Mouse (Mus musculus) spleen, postnatal 4 days (tissue): ENCODE results near the gene Dhrs3.

ENCODE experiments used
- DNase-seq, 2 experiments: peaks; one replicate each; pipeline ENCODE4 v3.0.0; 2022; ENCODE audit warnings: low spot score in 2 of 2

The Dhrs3 gene

DNA sequence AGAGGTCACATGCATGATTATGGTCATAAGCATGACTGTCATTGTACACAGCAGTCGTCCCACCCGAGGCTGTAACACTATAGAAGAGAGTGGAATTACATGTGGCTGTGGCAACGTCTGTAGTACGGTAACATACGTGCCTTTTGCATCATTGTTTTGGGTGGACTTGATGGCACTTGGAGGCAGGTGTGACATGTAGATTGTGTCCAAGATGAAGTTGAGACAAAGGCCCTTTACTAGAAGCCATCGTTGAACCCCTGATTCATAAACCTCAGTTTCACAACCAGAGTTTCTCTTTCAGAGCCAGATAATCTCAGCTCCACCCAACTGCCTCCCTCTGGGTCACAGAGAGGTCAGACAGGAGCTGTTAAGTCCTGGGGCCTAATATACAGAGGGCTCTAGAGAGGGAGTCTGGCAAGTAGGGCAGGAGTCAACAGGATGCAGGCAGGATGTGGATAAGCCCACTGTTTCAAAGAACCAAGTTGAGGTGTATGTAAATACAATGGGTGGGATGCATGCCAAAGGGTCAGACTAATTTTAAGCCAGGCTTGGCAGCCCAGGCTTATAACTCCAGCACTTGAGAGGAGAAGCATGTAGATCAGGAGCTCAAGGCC lies 5.5 kb downstream of the Dhrs3 start:
- peak in 1 of 2 experiments; percentile 51 for DNase-seq

DNA sequence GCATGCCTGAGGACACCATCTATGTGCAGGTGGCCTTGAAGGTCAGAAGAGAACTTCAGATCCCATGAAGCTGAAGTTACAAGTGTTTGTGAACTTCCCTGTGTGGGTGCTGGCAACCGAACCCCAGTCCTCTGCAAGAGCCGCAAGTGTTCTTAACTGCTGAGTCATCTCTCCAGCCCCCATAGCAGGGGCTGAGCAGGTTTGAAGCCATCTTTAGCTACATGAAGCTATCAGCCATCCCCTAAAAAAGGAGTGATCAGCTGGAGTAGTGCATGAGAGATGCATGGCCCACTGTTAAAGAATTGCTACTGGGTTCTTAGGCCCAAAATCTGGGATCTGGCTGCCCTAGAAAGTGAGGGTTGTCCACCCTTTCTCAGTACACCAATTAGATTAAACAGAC lies 6.1 kb downstream of the Dhrs3 start:
- no peak for DNase-seq

DNA sequence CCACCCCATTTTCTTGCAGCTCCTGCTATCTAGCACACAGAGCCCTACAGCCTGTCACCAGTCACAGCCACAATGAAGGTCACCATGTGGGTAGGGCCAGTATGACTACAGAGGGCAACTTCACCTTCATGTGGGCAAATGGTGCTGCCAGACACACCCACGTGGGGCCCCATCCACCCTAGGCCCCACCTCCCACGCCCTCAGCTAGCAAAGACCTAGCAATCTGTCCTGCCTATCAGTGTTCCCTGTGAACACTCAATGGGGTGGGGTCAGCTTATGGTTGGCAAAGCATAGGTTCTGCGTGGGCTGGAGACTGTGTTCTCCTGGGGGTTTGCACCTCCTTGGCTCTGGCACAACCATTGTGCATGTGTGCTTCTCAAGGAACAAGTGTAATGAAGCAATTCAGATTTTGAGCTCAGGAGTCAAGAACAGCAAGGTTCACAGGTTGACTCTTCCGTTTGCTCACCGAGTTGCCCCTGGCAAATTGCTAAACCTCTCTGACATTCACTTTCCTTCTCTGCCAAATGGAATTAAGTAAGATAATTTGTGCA lies 9.0 kb downstream of the Dhrs3 start:
- DNase-seq, result peak; percentile 42 to 65

DNA sequence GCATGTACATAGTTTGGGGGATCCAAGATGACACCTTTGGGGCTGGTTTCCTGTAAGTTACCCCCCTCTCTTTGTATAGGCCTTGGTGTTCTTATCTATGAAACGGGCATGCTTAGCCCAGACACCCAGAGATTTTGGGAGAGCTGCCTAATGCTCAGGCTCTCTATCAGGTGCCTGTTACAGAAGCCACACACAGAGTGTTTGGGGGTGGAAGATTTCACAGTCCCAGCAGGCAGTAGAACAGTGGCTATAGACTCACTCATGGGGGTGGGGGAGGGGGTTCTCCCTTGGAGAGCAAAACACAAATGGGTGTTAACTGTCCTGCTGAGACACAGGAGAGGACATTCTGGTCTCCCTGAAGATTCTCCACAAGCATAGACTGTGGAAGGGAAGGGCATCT lies 10.5 kb downstream of the Dhrs3 start:
- DNase-seq, result no peak

DNA sequence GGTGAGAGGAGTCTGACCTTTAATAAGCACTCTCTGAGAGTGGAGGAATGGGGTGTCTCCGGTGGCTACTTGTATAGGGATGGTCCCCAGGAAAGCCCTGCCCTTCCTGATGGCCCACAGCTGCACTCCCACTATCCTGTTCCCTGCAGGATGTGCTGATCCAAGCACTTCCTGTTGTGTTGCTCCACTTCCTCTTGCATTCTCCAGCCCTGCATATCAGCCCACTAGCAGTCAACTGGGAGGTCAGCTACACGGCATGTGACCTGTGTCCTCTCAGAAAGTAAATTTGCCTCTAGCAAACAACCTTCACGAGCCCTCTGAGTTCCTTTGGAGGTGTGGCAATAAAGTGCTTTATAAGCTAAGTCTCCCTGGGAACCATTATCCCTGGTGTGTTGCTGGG lies 11.3 kb downstream of the Dhrs3 start:
- no peak for DNase-seq

DNA sequence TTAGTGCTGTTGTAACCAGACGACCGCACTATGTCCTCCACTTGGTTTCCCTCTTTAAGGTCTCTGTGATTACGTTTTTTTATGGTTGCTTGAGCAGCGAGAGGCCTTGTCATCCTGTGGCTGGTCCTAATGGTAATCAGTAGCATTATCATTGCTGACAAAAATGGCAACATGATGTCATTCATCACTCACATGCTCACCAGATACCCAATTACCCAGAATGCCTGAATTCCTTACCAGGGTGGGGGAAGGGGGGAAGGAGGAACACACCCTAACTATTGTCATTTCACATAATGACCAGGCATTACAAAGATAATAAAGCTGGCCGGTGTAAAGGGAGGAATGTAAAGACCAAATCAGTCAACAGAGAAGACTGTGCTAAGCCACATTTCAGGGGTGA lies 12.5 kb downstream of the Dhrs3 start:
- DNase-seq, result no peak

DNA sequence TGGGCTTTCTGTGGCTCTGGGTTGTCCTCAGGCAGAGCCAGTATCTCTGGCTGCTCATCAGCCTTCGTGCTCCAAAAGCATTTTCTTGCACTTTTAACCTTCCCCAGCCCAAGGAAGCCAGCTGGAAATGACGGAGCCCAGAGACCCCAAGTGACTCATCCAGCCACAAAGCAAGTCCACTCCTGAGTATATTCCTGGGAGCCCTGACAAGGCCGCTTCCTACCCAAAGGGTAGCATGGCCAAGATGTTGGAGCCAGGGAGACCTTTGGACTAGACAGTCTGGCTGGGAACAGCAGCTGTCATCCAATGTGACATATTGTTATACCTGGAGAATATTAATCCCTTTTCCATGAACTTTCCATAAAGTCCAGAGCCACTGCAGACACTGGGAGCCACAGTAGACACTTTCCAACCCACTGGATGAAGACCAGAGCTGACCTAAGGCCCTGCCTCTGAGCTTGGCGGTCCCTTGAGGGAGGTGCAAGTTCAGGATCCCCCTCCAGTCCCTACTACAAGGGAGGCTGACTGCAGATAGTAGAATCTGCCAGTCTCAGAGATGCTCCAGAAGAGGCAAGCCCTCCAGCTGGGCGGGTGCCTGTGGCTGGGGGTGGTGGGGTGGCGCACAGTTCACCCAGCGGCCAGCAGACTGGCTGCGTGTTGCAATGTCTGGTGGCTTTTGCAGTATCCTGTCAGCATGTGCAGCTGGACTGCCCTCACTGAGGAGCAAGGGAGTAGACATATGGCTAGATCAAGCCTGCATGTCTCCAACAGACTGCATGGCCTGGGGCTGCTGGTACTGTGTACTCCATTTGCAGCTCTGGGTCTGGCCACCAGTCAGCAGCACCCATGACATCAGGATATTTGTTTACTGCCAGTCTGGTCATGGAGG lies 13.6 kb downstream of the Dhrs3 start:
- DNase-seq, result peak; percentile 37 to 73

DNA sequence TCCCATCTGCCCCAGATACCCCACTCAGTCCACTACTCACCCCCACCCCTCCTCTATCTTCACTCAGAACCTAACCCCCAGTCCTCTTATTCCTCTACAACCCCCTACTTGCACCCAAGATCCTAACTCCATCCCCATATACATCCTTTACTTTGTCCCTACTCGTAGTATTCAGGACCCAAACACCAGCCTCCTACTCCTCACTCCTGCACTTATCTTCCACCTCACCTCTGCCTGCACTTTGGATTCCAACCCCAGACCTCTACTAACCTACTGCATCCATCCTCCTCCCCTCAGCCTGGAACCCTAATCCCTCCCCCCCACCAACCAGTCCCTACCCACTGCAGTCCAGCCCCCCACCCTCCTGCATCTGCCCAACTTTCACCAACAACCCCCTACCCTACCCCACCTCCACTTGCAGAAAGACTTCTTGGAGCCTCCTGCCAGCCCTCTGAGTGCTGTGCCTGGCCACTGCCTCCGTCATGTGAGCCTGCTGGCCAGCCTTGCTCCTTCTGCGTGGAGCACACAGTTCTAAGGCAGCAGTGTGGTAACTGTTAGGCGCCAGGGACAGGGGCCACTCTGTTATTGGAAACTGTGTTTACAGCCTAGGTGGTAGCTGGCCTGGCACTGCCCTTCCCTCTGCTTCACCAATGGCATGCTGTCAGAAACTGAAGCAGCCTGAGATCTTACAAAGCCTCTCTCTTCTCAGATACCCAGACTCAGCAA lies 14.5 kb downstream of the Dhrs3 start:
- no peak for DNase-seq

DNA sequence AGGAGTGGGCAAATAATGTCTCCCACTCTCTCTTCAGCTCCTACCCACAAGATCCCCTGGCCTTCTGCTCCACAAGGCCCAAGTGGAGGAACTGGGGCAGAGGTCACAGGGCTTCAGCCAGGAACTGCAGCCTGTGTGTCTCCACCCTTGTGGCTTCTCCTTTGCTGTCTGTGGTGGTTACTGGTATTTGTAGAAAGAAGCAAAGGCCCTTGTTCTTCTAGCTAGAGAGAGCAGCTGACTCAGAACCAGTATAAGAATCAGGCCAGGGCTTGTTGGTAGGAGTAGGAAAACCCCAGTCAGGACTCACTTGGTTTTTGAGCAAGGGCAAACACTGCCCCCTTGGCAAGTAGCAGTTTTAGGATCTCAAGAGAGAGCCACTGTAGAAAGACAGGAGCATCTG lies 16.2 kb downstream of the Dhrs3 start:
- no peak for DNase-seq

DNA sequence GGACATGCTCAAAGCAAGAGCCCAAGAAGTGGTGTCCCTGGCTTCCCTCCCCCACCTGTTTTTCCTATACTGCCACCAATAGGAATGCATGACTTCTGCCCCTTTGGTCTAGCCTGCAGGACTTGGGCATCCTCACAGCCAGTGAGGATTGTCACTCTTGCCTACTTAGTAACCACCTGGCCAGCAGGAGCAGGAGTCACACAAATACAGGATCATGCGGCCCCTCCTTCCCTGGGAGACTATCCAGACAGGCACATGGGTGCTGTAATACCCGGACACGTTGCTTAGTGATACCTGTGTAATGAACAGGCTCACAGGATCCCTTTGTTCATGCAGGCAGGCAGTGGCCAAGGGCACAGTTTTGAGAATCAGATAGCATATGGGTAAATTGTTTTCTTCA lies 17.7 kb downstream of the Dhrs3 start:
- no peak for DNase-seq

DNA sequence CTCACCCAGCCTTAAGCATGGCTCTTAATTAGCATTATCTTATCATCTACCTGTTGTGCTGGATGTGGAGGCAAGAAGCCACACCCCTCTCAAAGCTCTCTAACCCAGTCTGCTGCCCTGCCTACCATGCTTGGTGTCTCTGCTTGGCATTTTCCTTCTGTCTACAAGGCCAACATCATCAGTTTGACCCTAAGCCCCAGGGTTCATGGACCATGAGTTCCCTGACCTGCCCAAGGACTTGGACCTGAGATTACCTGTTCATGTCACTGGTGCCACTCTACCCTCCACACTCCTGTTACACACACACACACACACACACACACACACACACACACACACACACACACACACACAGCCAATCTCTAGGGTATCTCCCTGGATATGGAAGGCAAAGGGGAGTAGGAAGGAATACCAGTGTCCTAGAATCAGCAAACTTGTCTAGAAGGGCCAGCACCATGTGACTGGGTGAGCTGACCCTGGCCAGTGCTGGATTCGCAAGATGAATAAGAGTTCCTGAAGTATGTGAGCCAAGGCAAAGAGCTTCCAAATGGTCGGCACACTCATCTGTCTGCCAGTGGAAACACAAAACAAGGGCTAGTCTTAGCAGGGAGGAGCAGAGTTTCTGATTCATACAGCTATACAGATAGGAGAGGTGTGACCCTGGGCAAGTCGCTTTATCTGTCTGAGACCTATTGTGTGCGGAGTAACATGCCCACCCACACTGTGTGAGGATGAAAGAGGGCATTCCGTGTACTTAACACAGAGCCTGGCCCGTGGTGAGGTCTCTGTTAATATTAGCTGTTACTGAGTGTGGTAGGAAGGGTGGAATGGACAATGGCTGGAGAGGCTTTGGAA lies 20.9 kb downstream of the Dhrs3 start:
- no peak for DNase-seq

DNA sequence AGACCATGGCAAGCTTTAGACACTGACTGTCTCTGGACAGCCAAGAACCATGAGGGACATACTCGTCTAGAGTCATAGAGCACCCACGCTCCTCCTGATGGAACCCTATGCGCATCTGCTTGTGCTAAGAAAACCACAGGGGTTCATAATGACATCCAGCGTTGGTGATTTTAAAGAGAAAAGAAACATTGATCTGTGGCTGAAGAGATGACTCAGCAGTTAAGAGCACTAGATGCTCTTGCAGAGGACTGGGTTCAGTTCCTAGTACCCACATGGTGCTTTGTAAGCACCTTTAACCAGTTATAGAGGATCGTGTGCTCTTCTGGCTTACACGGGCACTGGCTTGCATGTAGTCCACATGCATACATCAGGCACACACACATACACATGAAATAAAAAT lies 23.9 kb downstream of the Dhrs3 start:
- DNase-seq, result no peak

DNA sequence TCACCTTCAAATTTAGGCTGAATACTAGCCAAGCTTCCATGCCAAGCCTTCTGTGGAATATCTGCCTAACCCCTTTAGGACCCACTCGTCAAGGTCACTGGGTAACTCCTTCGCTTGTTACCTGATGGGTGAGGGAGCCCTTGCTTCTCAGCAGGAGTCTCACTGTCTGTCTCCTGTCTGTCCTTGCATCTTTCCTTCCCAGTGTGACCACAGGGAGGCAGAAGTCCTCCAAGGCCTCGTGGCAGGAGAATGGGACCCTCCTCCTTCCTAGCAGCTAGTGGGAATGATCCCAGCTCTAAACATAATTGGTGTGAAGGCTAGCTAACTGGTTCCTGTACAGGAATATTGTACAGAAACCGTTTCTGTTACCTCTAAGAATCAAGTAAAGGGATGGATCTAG lies 24.5 kb downstream of the Dhrs3 start:
- no peak for DNase-seq

DNA sequence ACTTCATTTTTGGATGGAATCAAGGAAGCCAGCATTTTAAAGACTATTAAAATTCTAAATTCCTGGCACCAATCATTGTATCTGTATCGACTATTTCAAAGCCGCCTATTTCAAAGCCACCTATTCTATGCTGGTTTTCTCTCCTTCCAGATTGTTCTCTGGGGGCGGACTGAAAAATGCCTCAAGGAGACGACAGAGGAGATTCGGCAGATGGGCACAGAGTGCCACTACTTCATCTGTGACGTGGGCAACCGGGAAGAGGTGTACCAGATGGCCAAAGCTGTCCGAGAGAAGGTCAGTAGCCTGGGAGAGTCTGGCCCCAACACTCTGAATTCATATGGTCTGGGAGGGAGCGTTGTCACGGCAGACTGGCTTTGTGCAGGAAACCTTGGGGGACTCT lies 25.9 kb downstream of the Dhrs3 start:
- no peak for DNase-seq

DNA sequence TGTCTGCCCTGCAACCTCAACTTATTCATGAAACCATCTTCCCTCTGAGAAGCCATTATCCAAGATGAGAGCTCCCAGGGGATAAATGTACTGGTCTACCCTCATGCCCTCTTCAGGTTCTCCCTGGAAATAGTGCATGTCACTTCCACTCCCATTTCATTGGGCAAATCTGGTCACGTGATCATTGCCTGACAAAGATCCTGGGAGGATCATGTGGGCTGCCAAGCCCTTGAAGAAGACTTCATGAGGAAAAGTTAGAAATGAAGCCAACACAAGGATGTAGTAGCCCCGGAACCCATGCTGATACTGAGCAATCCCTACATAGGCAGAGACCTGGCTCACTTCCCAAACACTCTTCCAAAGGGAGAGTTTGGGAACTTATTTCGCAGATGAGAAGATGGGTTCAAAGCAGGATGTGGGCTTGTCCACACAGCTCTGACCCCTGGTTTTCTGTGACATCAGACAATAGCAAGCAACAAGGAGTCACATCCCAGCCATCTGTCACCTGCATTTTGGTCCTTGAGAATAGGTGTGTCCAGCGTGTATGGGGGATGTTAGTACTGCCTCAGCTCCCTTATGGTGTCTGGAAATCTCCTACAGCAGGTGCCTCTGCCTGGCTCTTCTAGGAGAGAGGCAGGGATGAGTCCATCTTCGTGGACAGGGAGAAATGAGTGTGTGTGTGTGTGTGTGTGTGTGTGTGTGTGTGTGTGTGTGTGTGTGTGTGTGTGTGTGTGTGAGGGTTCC lies 36.2 kb downstream of the Dhrs3 start:
- DNase-seq, result no peak

DNA sequence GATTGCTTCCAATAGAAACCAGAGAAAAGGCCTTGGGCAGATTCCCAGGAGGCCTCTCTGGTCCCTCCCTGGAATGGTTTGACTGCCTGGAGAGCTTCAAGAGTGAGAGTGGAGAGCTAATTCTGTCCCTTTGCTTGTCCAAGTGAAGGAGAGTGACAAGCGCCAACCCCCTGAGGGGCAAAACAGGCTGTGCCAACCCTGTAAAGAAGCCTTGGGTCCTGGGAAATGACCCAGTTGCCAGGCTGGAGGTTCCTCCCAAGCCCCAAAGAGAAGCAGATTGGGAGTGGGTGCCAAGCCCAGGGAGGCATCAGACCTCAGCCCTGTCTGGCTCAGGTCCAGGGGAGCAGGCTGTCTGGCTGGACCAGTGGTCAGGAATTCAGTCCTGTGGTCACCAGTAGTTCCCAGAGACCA lies 37.2 kb downstream of the Dhrs3 start:
- DNase-seq, result no peak

DNA sequence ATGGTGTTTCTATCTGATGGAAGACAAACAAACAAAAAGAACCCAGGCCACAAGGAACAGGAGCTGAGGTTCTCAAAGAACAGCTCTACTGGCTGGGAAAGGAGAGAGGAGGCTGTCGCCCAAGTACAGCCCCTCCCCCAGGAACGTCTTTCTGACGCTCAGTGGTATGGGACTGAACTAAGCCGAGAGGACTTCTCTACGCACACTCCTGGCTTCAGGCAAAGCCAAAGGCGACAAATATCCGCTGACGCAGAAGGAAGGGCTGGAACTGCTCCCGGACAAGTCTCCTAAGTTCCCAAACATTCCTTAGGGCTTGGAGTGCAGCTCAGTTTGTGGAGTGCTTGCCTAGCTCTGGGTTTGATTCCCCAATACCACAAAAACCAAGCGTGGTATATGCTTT lies 37.7 kb downstream of the Dhrs3 start:
- no peak for DNase-seq

DNA sequence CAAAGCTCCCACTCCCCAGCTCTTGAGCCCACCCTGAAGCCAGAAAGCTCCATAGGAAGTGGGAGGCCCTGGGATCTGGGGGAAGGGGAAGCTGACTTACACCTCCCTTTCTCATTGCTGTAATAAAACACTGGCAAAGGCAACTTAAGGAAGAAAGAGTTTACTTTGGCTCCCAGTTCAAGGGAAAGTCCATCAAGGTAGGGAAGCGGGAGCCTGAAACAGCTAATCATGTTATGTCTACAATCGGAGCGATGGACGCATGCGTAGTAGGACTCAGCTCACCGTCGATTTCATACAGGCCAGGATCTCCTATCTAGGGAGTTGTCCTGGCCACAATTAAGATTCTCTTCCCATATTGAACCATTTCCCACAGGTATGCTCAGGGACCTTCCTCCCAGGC lies 38.5 kb downstream of the Dhrs3 start:
- no peak for DNase-seq

DNA sequence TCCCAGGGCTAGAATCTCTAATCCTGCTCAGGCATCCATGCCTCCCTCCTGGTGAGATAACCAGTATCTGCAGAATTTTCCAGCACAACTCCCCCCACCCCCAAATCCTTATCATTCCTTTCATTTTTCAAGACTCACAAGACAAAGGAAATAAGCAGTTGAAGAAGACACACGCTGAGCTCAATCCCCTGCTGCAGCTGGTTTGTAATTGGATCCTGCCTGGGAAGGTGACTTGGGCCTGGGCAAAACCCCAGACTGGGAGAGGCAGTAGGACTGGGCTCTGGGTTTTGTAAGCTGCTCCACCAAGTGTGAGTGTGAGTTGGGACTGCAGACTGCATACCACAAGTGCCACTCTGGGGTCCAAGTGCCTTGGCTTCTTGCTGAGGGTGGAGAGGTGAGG lies 41.9 kb downstream of the Dhrs3 start:
- DNase-seq, result no peak

DNA sequence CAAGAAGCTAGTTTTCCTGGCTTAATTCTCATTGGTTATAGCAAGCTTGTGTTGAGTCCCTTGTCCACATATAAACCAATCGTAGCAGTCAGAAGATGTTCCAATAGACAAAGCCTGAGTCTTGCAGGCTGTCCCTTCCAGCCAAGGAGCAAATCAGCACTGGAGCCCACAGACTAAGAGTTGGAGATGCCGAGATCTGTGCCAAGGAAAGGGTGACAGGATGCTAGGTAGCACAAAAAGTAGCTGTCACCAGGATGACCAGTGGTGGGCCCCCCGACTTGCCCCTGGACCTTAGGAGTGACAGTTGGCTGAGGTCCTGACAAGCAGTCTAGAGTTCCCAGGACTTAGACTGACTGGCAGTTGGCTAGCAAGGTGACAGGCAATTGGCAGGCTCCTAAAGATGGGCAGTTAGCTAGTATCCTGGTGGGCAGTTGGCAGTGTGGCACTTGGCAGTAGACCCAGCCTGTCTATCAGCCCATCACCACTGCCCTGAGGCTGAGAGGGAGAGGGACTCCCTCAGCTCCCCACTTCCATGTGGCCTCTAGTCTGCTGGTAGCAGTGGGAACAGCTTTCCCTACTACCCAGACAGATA lies 44.0 kb downstream of the Dhrs3 start:
- no peak for DNase-seq
